Mouse (Mus musculus) kidney, adult 2 months (tissue): Measurements from ENCODE around the gene Gm9837.

Source experiments
- CTCF ChIP-seq: fragments of 200-500 bp; conservative IDR thresholded peaks from 2 replicates; pipeline ENCODE4 v1.5.1; 2011; ENCODE audit warnings: low read depth, mild to moderate bottlenecking, control low read depth, low read length, moderate library complexity, mixed read lengths; ENCODE audit not compliant: insufficient read depth, insufficient read length
- POLR2A ChIP-seq: fragments of 200-500 bp; IDR thresholded peaks from one replicate; pipeline ENCODE4 v1.6.1; 2011; ENCODE audit warnings: low read depth, low read length, control low read depth

DNA sequence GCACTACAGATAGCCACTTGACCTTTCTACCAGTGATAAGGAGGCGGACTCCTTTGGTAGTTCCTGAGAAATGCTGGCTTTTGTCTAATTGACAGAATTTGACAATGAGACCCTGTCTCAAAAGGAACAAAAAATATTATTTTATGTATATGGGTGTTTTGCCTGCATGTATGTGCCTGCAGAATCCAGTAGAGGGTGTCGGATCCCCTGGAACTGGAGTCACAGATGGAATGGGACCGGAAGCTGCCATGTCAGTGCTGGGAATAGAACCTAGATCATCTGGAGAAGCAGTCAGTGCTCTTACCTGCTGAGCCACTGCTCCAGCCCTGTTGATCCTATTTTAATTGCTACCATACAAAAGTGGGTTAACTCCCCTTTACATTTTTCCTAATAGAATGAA, 2.4 kb upstream of the Gm9837 start:
- TF ChIP-seq CTCF (0 out of 2 replicates have a peak, but pooled peaks have one; percentile 20), POLR2A (no peak)
